Mouse (Mus musculus) c-Kit-positive CD71-negative TER-119-negative erythroid progenitor cells, embryonic 14.5 days (primary cell): Measurements from ENCODE around the gene Cfap157.

Experiments used
- DNase-seq: peaks from one replicate; pipeline ENCODE4 v3.0.0-alpha.2; 2013; ENCODE audit warnings: low read depth

Gene Cfap157

GRCm38 (mm10) chr2:32750199-32750598, 34.0 kb downstream of the Cfap157 start:
- no peak for DNase-seq

- no peak for DNase-seq
Measured at GRCm38 (mm10) chr2:32749082-32749481, 35.1 kb downstream of the Cfap157 start.

GRCm38 (mm10) chr2:32744272-32744982, 39.8 kb downstream of the Cfap157 start:
- DNase-seq = no peak

- no peak for DNase-seq
Measured at GRCm38 (mm10) chr2:32742173-32742531, 42.1 kb downstream of the Cfap157 start.

- DNase-seq = no peak
Measured at GRCm38 (mm10) chr2:32741273-32742172, 42.7 kb downstream of the Cfap157 start.

- no peak for DNase-seq
Measured at GRCm38 (mm10) chr2:32740916-32741272, 43.3 kb downstream of the Cfap157 start, which contains the start of gene 6330409D20Rik. 6330409D20Rik (minus strand) TSS chr2:32741016.

- DNase-seq = no peak
Measured at GRCm38 (mm10) chr2:32739311-32739710, 44.9 kb downstream of the Cfap157 start.

- DNase-seq = no peak
Measured at GRCm38 (mm10) chr2:32737008-32737407, 47.2 kb downstream of the Cfap157 start.

- no peak for DNase-seq
Measured at GRCm38 (mm10) chr2:32736306-32736829, 47.9 kb downstream of the Cfap157 start.

GRCm38 (mm10) chr2:32734933-32735332, 49.3 kb downstream of the Cfap157 start:
- DNase-seq = no peak

GRCm38 (mm10) chr2:32734480-32734879, 49.7 kb downstream of the Cfap157 start:
- no peak for DNase-seq

- no peak for DNase-seq
Measured at GRCm38 (mm10) chr2:32732695-32733094, 51.5 kb downstream of the Cfap157 start.

GRCm38 (mm10) chr2:32731911-32732310, 52.3 kb downstream of the Cfap157 start:
- DNase-seq = no peak

GRCm38 (mm10) chr2:32730854-32731253, 53.4 kb downstream of the Cfap157 start:
- no peak for DNase-seq

GRCm38 (mm10) chr2:32729547-32729946, 54.7 kb downstream of the Cfap157 start:
- no peak for DNase-seq

GRCm38 (mm10) chr2:32728463-32728862, 55.8 kb downstream of the Cfap157 start:
- no peak for DNase-seq

- DNase-seq = peak; percentile 92
Measured at GRCm38 (mm10) chr2:32727435-32727834, 56.8 kb downstream of the Cfap157 start.
